Mouse (Mus musculus): Measurements from ENCODE around the gene Hdac10. TPM values are rescaled to one million over a fixed set of nuclear protein-coding genes. Genes with fewer than 3 reads are reported as not detected.

Hdac10 gene
- polyA plus RNA-seq (2015; fragmentation: Nextera tagmentation; extraction: Ambion mirVana) = 17.4 and 18.7 TPM in 2 replicates

GRCm38 (mm10) chr15:89128382-89129350 is at the start of gene Hdac10:
TSS of gene Hdac10 (minus strand) at chr15:89128700.
- H3K4me3 ChIP-seq = peak within 1 kb of the TSS; percentile 63
- 3% methylated on average over 36 of the region's 36 CpGs for WGBS
- H3K9me3 ChIP-seq = no peaks in the 10 kb centered on the region
- H3K27me3 ChIP-seq = no peaks in the 10 kb centered on the region
- peak within 1 kb of the TSS; percentile 68 for H3K27ac ChIP-seq
- peak within 1 kb of the TSS; percentile 75 for H3K9ac ChIP-seq
- H3K36me3 ChIP-seq = peaks cover 7% of the 10 kb centered on the region; the same call in 1 of the 2 replicates
- H3K4me1 ChIP-seq = peaks cover 19% of the 10 kb centered on the region
- H3K4me2 ChIP-seq (replicated peaks) = peak within 1 kb of the TSS; percentile 86
- peak; percentile 82 for ATAC-seq (ENCODE audit: low FRiP score, low read depth)

- Histone ChIP-seq H3K9ac (no peak overlapping the region; the same call in 1 of the 2 replicates), H3K27ac (0 out of 2 replicates have a peak overlapping the region, but pooled peaks have one; percentile 22), H3K9me3 (no peaks in the 10 kb centered on the region), H3K4me3 (0 out of 2 replicates have a peak overlapping the region, but pooled peaks have one; percentile 5), H3K36me3 (no peaks in the 10 kb centered on the region), H3K27me3 (no peaks in the 10 kb centered on the region), H3K4me1 (peaks cover 87% of the 10 kb centered on the region), H3K4me2 (replicated peaks) (peak overlapping the region; percentile 96)
- no peak for ATAC-seq (ENCODE audit: low FRiP score, low read depth)
- 67% methylated on average over 4 of the region's 4 CpGs for WGBS
Observed at GRCm38 (mm10) chr15:89177576-89178259, 49.2 kb upstream of the Hdac10 start.

GRCm38 (mm10) chr15:89177121-89177520 is 48.6 kb upstream of the Hdac10 start:
- H3K9ac ChIP-seq = no peak overlapping the region; the same call in 1 of the 2 replicates
- H3K9me3 ChIP-seq = no peaks in the 10 kb centered on the region
- peak overlapping the region; percentile 22; the same call in 1 of the 2 replicates for H3K27ac ChIP-seq
- no peaks in the 10 kb centered on the region for H3K27me3 ChIP-seq
- H3K4me3 ChIP-seq = 0 out of 2 replicates have a peak overlapping the region, but pooled peaks have one; percentile 5
- H3K4me1 ChIP-seq = peaks cover 87% of the 10 kb centered on the region
- H3K36me3 ChIP-seq = no peaks in the 10 kb centered on the region
- WGBS = 9% methylated on average over 5 of the region's 5 CpGs
- no peak for ATAC-seq (ENCODE audit: low FRiP score, low read depth)
- H3K4me2 ChIP-seq (replicated peaks) = peak overlapping the region; percentile 96

- Histone ChIP-seq H3K27me3 (no peaks in the 10 kb centered on the region), H3K4me3 (no peak overlapping the region), H3K36me3 (no peaks in the 10 kb centered on the region), H3K4me2 (replicated peaks) (peak overlapping the region; percentile 19; the same call in 1 of the 2 replicates), H3K4me1 (peaks cover 88% of the 10 kb centered on the region), H3K9me3 (no peaks in the 10 kb centered on the region), H3K27ac (peak overlapping the region; percentile 22; the same call in 1 of the 2 replicates), H3K9ac (no peak overlapping the region)
- no peak for ATAC-seq (ENCODE audit: low FRiP score, low read depth)
- WGBS = 64% methylated on average over 13 of the region's 13 CpGs
Observed at GRCm38 (mm10) chr15:89175411-89176155, 47.1 kb upstream of the Hdac10 start.

- WGBS = 60% methylated on average over 11 of the region's 11 CpGs
- ATAC-seq (ENCODE audit: low FRiP score, low read depth) = no peak
- H3K4me3 ChIP-seq = no peak overlapping the region
- no peaks in the 10 kb centered on the region for H3K27me3 ChIP-seq
- H3K9me3 ChIP-seq = no peaks in the 10 kb centered on the region
- no peaks in the 10 kb centered on the region for H3K36me3 ChIP-seq
- H3K4me2 ChIP-seq (replicated peaks) = peak overlapping the region; percentile 100
- no peak overlapping the region for H3K9ac ChIP-seq
- peaks cover 95% of the 10 kb centered on the region for H3K4me1 ChIP-seq
- H3K27ac ChIP-seq = no peak overlapping the region; the same call in 1 of the 2 replicates
Observed at GRCm38 (mm10) chr15:89174889-89175339, 46.4 kb upstream of the Hdac10 start.

GRCm38 (mm10) chr15:89173906-89174214 is 45.4 kb upstream of the Hdac10 start:
- Histone ChIP-seq H3K36me3 (peaks cover 3% of the 10 kb centered on the region; the same call in 1 of the 2 replicates), H3K27me3 (no peaks in the 10 kb centered on the region), H3K4me3 (peak overlapping the region; percentile 60), H3K27ac (no peak overlapping the region), H3K4me1 (peaks cover 98% of the 10 kb centered on the region), H3K9me3 (no peaks in the 10 kb centered on the region), H3K9ac (peak overlapping the region; percentile 82), H3K4me2 (replicated peaks) (peak overlapping the region; percentile 100)
- ATAC-seq (ENCODE audit: low FRiP score, low read depth) = no peak
- WGBS = 0% methylated on average over 15 of the region's 15 CpGs

- Histone ChIP-seq H3K9me3 (no peaks in the 10 kb centered on the region), H3K4me2 (replicated peaks) (peak overlapping the region; percentile 100), H3K27ac (peak overlapping the region; percentile 70; the same call in 1 of the 2 replicates), H3K9ac (peak overlapping the region; percentile 82), H3K27me3 (no peaks in the 10 kb centered on the region), H3K4me1 (peaks cover 98% of the 10 kb centered on the region), H3K4me3 (peak overlapping the region; percentile 60), H3K36me3 (peaks cover 6% of the 10 kb centered on the region; the same call in 1 of the 2 replicates)
- under 1% methylated on average over 62 of the region's 65 CpGs for WGBS
- no peak; the same call in 1 of the 2 replicates for ATAC-seq (ENCODE audit: low FRiP score, low read depth)
Observed at GRCm38 (mm10) chr15:89173024-89173905, 44.8 kb upstream of the Hdac10 start.

GRCm38 (mm10) chr15:89172276-89172935 is 43.9 kb upstream of the Hdac10 start:
- no peak for ATAC-seq (ENCODE audit: low FRiP score, low read depth)
- no peaks in the 10 kb centered on the region for H3K9me3 ChIP-seq
- WGBS = 46% methylated on average over 17 of the region's 17 CpGs
- H3K4me3 ChIP-seq = peak overlapping the region; percentile 60
- peaks cover 91% of the 10 kb centered on the region for H3K4me1 ChIP-seq
- peak overlapping the region; percentile 82 for H3K9ac ChIP-seq
- no peaks in the 10 kb centered on the region for H3K27me3 ChIP-seq
- H3K4me2 ChIP-seq (replicated peaks) = peak overlapping the region; percentile 100
- H3K27ac ChIP-seq = peak overlapping the region; percentile 70; the same call in 1 of the 2 replicates
- peaks cover 15% of the 10 kb centered on the region for H3K36me3 ChIP-seq

GRCm38 (mm10) chr15:89171526-89172051 is 43.1 kb upstream of the Hdac10 start:
- H3K9me3 ChIP-seq = no peaks in the 10 kb centered on the region
- H3K4me3 ChIP-seq = no peak overlapping the region
- peaks cover 23% of the 10 kb centered on the region for H3K36me3 ChIP-seq
- H3K27ac ChIP-seq = no peak overlapping the region
- H3K4me1 ChIP-seq = peaks cover 83% of the 10 kb centered on the region
- no peak overlapping the region for H3K4me2 ChIP-seq (replicated peaks)
- WGBS = 95% methylated on average over 5 of the region's 5 CpGs
- ATAC-seq (ENCODE audit: low FRiP score, low read depth) = no peak
- no peaks in the 10 kb centered on the region for H3K27me3 ChIP-seq
- H3K9ac ChIP-seq = no peak overlapping the region

GRCm38 (mm10) chr15:89170102-89170501 is 41.6 kb upstream of the Hdac10 start:
- Histone ChIP-seq H3K4me2 (replicated peaks) (peak overlapping the region; percentile 51), H3K27me3 (no peaks in the 10 kb centered on the region), H3K9me3 (no peaks in the 10 kb centered on the region), H3K4me3 (no peak overlapping the region), H3K27ac (peak overlapping the region; percentile 81), H3K9ac (no peak overlapping the region), H3K4me1 (peaks cover 68% of the 10 kb centered on the region), H3K36me3 (peaks cover 38% of the 10 kb centered on the region)
- ATAC-seq (ENCODE audit: low FRiP score, low read depth) = no peak
- 58% methylated on average over 3 of the region's 3 CpGs for WGBS

All from limb, embryonic 13.5 days (tissue).